Mouse (Mus musculus): ENCODE results near the gene Emc6.

Emc6 gene

DNA sequence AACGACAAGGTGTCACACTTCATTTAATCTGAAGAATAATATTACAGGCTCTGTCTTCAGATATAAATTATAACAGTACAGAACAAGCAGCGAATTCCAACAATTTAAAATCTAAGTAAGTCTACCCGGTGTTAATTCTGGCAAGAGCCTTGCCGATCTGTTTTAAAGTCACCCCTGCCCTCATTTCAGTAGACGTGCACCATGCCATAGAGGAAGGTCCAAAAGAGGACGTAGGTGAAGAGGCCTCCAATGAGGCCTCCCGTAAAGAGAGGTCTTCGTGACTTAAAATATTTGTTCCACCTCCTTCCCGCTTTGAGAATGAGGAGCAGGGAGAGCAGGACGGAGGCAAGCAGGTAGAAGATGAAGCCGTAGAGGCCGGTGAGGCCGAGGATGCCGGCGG is 651 bp downstream of the Emc6 start:
- 0 out of 2 replicates have a peak, but pooled peaks have one; percentile 3 for ATAC-seq (ENCODE audit: low TSS enrichment)

DNA sequence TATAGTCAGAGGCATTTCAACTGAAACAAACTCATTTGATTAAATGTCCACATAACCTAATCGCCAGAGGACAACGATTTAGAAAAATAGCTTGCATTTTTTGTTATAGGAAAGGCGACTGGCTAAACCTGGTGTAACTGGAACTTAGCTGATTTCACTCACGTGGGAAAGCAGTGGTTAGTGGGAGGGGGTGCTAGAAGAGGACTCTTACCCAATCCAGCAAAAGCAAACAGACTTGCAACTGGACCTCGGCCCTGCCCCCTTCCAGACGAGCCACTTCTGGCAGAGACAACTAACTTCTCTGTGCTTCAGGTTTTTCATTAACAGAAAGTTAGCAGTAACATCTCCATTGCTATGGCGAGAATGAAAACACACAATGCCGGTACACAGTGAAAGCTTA is 1.2 kb downstream of the Emc6 start:
- ATAC-seq (ENCODE audit: low TSS enrichment): no peak

- ATAC-seq (ENCODE audit: low TSS enrichment): no peak
Observed at GRCm38 (mm10) chr11:73172186-73172585, 4.7 kb downstream of the Emc6 start.

- peak; percentile 95 for ATAC-seq (ENCODE audit: low TSS enrichment)
Observed at GRCm38 (mm10) chr11:73169231-73169630, 7.6 kb downstream of the Emc6 start.

- no peak for ATAC-seq (ENCODE audit: low TSS enrichment)
Observed at GRCm38 (mm10) chr11:73168576-73168975, 8.3 kb downstream of the Emc6 start.

DNA sequence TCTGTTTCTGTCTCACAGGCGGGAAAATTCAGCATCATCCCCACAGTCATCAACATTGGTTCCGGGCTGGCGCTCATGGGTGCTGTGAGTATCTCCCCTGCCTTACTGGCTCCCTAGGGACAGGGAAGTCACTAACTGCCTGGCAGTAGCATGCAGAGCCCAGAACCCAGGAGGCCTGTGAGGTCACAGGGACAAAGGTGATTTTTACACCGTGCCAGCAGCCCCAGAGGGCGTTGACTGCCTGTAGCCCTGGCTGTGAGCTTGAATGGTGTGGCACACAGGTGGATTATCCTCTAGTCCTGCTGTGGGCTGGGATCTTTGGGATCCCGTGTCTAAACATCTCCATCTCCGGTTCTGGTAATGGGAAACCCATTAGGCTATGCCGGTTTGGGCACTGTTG is 8.8 kb downstream of the Emc6 start:
- ATAC-seq (ENCODE audit: low TSS enrichment): no peak

DNA sequence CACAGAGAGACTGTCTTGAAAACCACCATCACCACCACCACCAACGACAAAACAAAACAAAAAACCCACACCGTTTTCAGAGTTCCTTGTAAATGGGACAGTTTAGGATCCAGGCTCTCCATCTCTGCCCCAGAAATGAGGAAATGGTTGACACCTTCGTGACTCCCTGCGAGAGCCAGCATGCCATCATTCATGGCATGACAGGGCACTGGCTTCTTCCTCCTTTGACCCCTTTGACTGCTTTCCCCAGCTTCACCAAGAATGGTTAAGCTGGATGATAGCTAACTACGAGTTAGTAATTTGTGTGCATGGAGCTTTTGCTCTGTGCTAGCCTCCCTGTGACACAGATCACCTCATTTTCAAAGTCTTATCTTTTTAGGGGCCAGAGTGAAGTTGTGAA is 14.6 kb downstream of the Emc6 start:
- ATAC-seq (ENCODE audit: low TSS enrichment): no peak

DNA sequence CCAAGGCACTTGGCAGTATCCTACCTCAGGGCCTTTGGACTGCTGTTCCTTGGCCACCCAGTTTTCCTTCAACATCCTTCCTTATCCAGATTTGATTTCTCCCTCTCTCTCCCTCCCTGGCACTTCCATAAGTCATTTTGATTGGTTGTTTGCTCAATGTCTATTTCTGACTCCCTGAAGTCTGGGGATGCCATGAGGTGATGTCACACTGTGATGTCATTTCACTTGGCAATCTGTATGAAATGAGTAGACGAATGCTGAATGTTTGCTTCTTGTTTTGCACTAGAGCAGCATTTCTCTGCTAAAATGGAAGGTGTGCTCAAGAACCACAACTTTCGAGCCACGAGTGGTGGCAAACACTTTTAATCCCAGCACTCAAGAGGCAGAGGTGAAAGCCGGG is 15.2 kb downstream of the Emc6 start:
- ATAC-seq (ENCODE audit: low TSS enrichment): no peak

GRCm38 (mm10) chr11:73160811-73161200 is 16.0 kb downstream of the Emc6 start:
- ATAC-seq (ENCODE audit: low TSS enrichment): no peak

GRCm38 (mm10) chr11:73159957-73160810 is 16.7 kb downstream of the Emc6 start, which contains the start of gene P2rx5:
Gene P2rx5, plus strand, starts transcription at chr11:73160421.
- peak; percentile 77 for ATAC-seq (ENCODE audit: low TSS enrichment)

GRCm38 (mm10) chr11:73155071-73155470 is 21.8 kb downstream of the Emc6 start:
- ATAC-seq (ENCODE audit: low TSS enrichment): peak; percentile 55; the same call in 1 of the 2 replicates

GRCm38 (mm10) chr11:73148209-73148608 is 28.6 kb downstream of the Emc6 start:
- ATAC-seq (ENCODE audit: low TSS enrichment): no peak

DNA sequence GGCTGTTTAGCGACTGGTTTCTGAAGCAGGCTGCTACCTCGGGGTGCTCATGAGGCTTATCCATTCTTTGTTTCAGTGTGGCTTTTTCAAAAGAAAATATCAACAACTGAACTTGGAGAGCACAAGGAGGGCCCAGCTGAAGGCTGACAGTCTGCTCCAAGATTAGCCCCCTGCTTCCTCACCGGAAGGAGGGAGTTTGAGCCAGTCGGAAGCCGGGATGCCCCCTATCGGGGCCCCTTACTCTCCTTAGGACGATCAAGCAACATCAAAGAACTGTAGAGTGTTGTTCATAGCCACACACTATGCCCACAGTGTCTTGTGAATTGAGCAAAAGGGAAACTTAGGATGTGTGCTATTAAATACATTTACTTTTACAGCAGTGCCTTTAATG is 29.9 kb downstream of the Emc6 start:
- ATAC-seq (ENCODE audit: low TSS enrichment): no peak

GRCm38 (mm10) chr11:73146026-73146974 is 30.5 kb downstream of the Emc6 start:
- ATAC-seq (ENCODE audit: low TSS enrichment): no peak

DNA sequence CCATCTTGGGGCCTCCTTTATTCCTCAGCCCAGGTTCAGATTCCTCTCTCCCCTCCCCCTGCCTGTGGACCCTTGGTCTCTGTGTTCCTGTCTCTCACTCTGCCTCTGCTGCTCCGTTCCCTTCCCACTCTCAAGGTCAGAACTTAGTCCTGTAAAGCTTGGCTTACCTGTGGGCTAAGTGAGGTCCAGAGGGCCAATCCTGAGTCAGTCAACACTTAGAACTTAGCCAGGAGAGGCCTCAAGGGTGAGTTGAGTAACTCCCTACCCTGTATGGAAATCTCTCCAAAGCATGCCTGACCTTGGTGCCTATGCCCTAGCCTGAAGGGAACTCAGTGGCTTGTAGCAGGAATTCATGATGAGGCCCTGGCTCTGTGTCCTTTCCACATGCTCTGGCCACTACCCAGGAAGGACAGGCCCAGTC is 32.6 kb downstream of the Emc6 start:
- ATAC-seq (ENCODE audit: low TSS enrichment): no peak

- peak; percentile 100 for ATAC-seq (ENCODE audit: low TSS enrichment)
Observed at GRCm38 (mm10) chr11:73137591-73138501, 39.0 kb downstream of the Emc6 start, which contains the start of gene Haspin. Gene Haspin, minus strand, starts transcription at chr11:73138294.

GRCm38 (mm10) chr11:73137116-73137515 is 39.7 kb downstream of the Emc6 start:
- ATAC-seq (ENCODE audit: low TSS enrichment): no peak

DNA sequence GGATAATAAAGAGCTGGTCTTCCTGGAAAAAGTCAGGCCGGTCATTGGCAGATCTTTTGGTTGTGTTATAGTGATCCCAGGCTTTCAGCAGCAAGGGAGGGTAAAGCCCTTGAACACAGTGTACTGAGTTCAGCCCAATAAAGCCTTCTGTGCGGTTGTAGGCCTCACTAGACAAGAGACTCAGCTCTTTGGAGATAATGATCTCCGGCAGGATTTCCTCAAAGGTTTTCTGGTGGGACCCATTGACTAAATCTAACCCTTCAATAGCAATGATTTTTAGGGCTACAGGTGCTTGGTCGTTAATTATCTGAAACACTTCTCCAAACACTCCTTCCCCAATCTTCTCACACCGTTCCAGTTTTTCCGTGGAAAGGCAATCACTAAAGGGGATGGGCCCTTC is 40.2 kb downstream of the Emc6 start:
- no peak for ATAC-seq (ENCODE audit: low TSS enrichment)

- no peak for ATAC-seq (ENCODE audit: low TSS enrichment)
Observed at GRCm38 (mm10) chr11:73134222-73134621, 42.6 kb downstream of the Emc6 start.

DNA sequence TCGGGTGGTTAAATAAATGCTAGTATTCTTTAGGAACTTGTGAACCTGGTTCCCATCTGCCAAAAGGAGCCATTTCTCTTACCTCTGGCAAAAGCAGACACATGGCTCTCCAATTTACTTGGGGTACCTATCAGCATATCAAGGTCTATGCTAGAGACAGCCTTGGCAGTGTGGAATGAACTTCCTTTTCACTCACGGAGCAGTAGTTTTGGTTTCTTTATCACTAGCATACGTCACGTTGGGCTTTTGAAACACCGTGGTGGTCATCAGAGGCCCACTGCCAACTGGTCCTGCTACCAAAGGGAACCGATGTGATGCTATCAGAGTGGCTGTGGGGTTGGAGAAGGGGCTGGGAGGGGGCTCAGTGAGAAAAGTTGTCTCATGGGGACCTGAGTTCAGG is 43.8 kb downstream of the Emc6 start:
- no peak for ATAC-seq (ENCODE audit: low TSS enrichment)

GRCm38 (mm10) chr11:73131020-73131419 is 45.8 kb downstream of the Emc6 start:
- peak; percentile 67; the same call in 1 of the 2 replicates for ATAC-seq (ENCODE audit: low TSS enrichment)

Data from frontal cortex, adult (tissue).